ENCODE assay signal across 9 mouse cellular contexts in genomic region chr7:132325549-132326331, GRCm38 (mm10). TPM values are rescaled to one million over a fixed set of nuclear protein-coding genes. Genes with fewer than 3 reads are reported as not detected.
DNase-seq lines count a peak whose midpoint lies in the region; ATAC-seq lines count a peak whose summit lies in the region.
"Had no signal": no experiment of that assay in that cellular context is flagged by ENCODE, and none has a peak within 500 bp of the region (broad histone marks: within the 10 kb centered on the region; RNA-seq: fewer than 3 reads in every experiment).

No protein-coding gene starts in this region.

- 49% methylated on average over 5 of the region's 5 CpGs for WGBS in limb, embryonic 13.5 days
- 88% methylated on average over 5 of the region's 5 CpGs for WGBS in limb, embryonic 10.5 days

- peaks cover 8% of the 10 kb centered on the region for H3K4me1 ChIP-seq in limb, embryonic 13.5 days
- H3K4me1 ChIP-seq in limb, embryonic 10.5 days = peaks cover 5% of the 10 kb centered on the region

- no peaks in the 10 kb centered on the region for H3K9me3 ChIP-seq in limb, embryonic 13.5 days
- H3K9me3 ChIP-seq in limb, embryonic 10.5 days (replicated peaks) = no peaks in the 10 kb centered on the region
- H3K9me3 ChIP-seq: hindbrain, embryonic 15.5 days had no signal

- no peak overlapping the region for H3K4me3 ChIP-seq in limb, embryonic 13.5 days
- H3K4me3 ChIP-seq in limb, embryonic 10.5 days = no peak overlapping the region
- H3K4me3 ChIP-seq: hindbrain, embryonic 15.5 days had no signal

- H3K27ac ChIP-seq in limb, embryonic 13.5 days = peak overlapping the region; percentile 58; the same call in 1 of the 2 replicates
- no peak overlapping the region for H3K27ac ChIP-seq in limb, embryonic 10.5 days
- H3K27ac ChIP-seq: hindbrain, embryonic 15.5 days had no signal

- H3K36me3 ChIP-seq in limb, embryonic 13.5 days = no peaks in the 10 kb centered on the region
- H3K36me3 ChIP-seq in limb, embryonic 10.5 days = no peaks in the 10 kb centered on the region
- H3K36me3 ChIP-seq: hindbrain, embryonic 15.5 days had no signal

- DNase-seq in limb, embryonic 10.5 days (ENCODE audit: low spot score) = no peak
- peak; percentile 93 for DNase-seq in adrenal gland, postnatal 10 days
- peak; percentile 36 for DNase-seq in gastrocnemius, postnatal 25 days
- DNase-seq in kidney, postnatal 4 days = peak; percentile 72 to 80
- peak; percentile 29 for DNase-seq in urinary bladder, postnatal 10 days (ENCODE audit: low spot score)
- no peak for DNase-seq in layer of hippocampus, adult 9-10 months (ENCODE audit: low spot score)

- H3K9ac ChIP-seq in limb, embryonic 13.5 days = no peak overlapping the region
- H3K9ac ChIP-seq: hindbrain, embryonic 15.5 days had no signal

- 0 out of 2 replicates have a peak, but pooled peaks cover 4% of the 10 kb centered on the region for H3K27me3 ChIP-seq in limb, embryonic 13.5 days
- H3K27me3 ChIP-seq in limb, embryonic 10.5 days (ENCODE audit: low read depth, poor library complexity, severe bottlenecking) = 0 out of 2 replicates have a peak, but pooled peaks cover 8% of the 10 kb centered on the region
- H3K27me3 ChIP-seq: hindbrain, embryonic 15.5 days had no signal

- 0 out of 2 replicates have a peak, but pooled peaks have one; percentile 40 for ATAC-seq in limb, embryonic 13.5 days (ENCODE audit: low FRiP score, low read depth)
- ATAC-seq in erythroid progenitor cell, adult 5-6 weeks (replicated peaks; ENCODE audit: low FRiP score, poor library complexity, severe bottlenecking) = no peak

- H3K4me2 ChIP-seq in limb, embryonic 13.5 days (replicated peaks) = no peak overlapping the region
- H3K4me2 ChIP-seq: hindbrain, embryonic 15.5 days had no signal

RNA-seq across cellular contexts. Expression of gene Chst15, which starts 8.7 kb away (rescaled TPM):
- 23.6 and 24.3 TPM in 2 replicates for polyA plus RNA-seq in limb, embryonic 13.5 days (2015; fragmentation: Nextera tagmentation; extraction: Ambion mirVana)
- 9.2 and 9.6 TPM in 2 replicates for polyA plus RNA-seq in limb, embryonic 10.5 days (2016; fragmentation: Nextera tagmentation; extraction: Ambion mirVana)
- 10 to 100 TPM; 39.3 to 40.3 TPM for total RNA-seq in adrenal gland, postnatal 10 days (2021)
- 1 to 10 TPM; 2.7 to 4.5 TPM for total RNA-seq in gastrocnemius, postnatal 25 days (2021)
- 7.9 and 8.0 TPM in 2 replicates for total RNA-seq in erythroid progenitor cell, adult 5-6 weeks (2015; ENCODE audit: low replicate concordance)
- 3.6 and 3.8 TPM in 2 replicates for total RNA-seq in erythroid progenitor cell, adult 5-6 weeks (2017; ENCODE audit: low replicate concordance)

Comparison
In these comparisons a context has a peak if more than half of its experiments do, and no peak if none do; other contexts are left out.
1. DNase-seq: peak in adrenal gland, postnatal 10 days (single experiment), gastrocnemius, postnatal 25 days (single experiment), kidney, postnatal 4 days (2 of 2) and urinary bladder, postnatal 10 days (single experiment); none in limb, embryonic 10.5 days (single experiment) and layer of hippocampus, adult 9-10 months (single experiment).
2. RNA of gene Chst15, which starts 8.7 kb away (total RNA-seq): 39.3 to 40.3 TPM in adrenal gland, postnatal 10 days; 3.6 to 8.0 TPM in erythroid progenitor cell, adult 5-6 weeks and 2.7 to 4.5 TPM in gastrocnemius, postnatal 25 days; every median in the first group is over 4 times any median in the second.